Mouse (Mus musculus) heart, postnatal 0 days (tissue): ENCODE measurements around the gene Acot12. TPM values are rescaled to one million over a fixed set of nuclear protein-coding genes. Genes with fewer than 3 reads are reported as not detected.

ENCODE experiments used
- ATAC-seq: fragments of 200-750 bp; cut with Nextera tagmentation; 2 replicates; pipeline ENCODE4 v1.8.0; 2017; ENCODE audit warnings: low read depth, moderate number of reproducible peaks, moderate library complexity; ENCODE audit not compliant: insufficient read depth
- DNase-seq: peaks from one replicate; pipeline ENCODE4 v3.0.0-alpha.2; 2016; ENCODE audit warnings: low spot score
- H3K27ac ChIP-seq: fragments of 300-500 bp; sonication (generic); 2 replicates; pipeline ENCODE4 v1.5.1; 2014; ENCODE audit warnings: low read depth, mild to moderate bottlenecking
- H3K27me3 ChIP-seq: fragments of 300-500 bp; sonication (generic); 2 replicates; pipeline ENCODE4 v1.6.1; 2014; ENCODE audit warnings: low read length, mixed read lengths; ENCODE audit not compliant: control insufficient read depth, insufficient read depth
- H3K36me3 ChIP-seq: fragments of 300-500 bp; sonication (generic); replicated peaks from 2 replicates; pipeline ENCODE4 v1.6.1; 2014; ENCODE audit warnings: low read length, mixed read lengths; ENCODE audit not compliant: control insufficient read depth, insufficient read depth
- H3K4me1 ChIP-seq: fragments of 300-500 bp; sonication (generic); 2 replicates; pipeline ENCODE4 v1.6.1; 2014; ENCODE audit warnings: antibody characterized with exemption; ENCODE audit not compliant: control insufficient read depth, insufficient read depth
- H3K4me2 ChIP-seq: fragments of 300-500 bp; sonication (generic); 2 replicates; pipeline ENCODE4 v1.6.1; 2014; ENCODE audit warnings: low read depth, mild to moderate bottlenecking, low read length, moderate library complexity
- H3K4me3 ChIP-seq: fragments of 300-500 bp; sonication (generic); 2 replicates; pipeline ENCODE4 v1.5.1; 2014; ENCODE audit warnings: low read depth, low read length
- H3K9ac ChIP-seq: fragments of 300-500 bp; sonication (generic); replicated peaks from 2 replicates; pipeline ENCODE4 v1.6.1; 2014; ENCODE audit warnings: low read depth, low read length, mixed read lengths
- H3K9me3 ChIP-seq: fragments of 300-500 bp; sonication (generic); replicated peaks from 2 replicates; pipeline ENCODE4 v1.6.1; 2016; ENCODE audit warnings: low read length; ENCODE audit not compliant: control insufficient read depth
- CTCF ChIP-seq: IDR thresholded peaks from 2 replicates; pipeline ENCODE4 v1.5.1; 2016; ENCODE audit warnings: antibody characterized with exemption, control low read depth, low read depth
- EP300 ChIP-seq: IDR thresholded peaks from 2 replicates; pipeline ENCODE4 v1.6.1; 2016; ENCODE audit warnings: antibody characterized with exemption, low read depth
- WGBS: fragments of 180-500 bp; shearing (Covaris S2); extraction: QIAGEN DNeasy Blood & Tissue Kit; methylation state at CpG from one replicate; pipeline ENCODE4 v1.1.7; 2014; 5-methylcytosine and 5-hydroxymethylcytosine counted together
- polyA plus RNA-seq: library from polyadenylated mRNA; unstranded; fragments of >200 nt; fragmentation: Nextera tagmentation; extraction: Ambion mirVana; gene quantifications from 2 replicates; pipeline ENCODE4 v1.2.1, GENCODE M21; 2015
- total RNA-seq: library from RNA; depleted of rRNA; stranded (reverse); fragments of >200 nt; gene quantifications from 2 replicates; pipeline ENCODE4 v1.2.3, GENCODE M21; 2014; ENCODE audit warnings: low replicate concordance

The Acot12 gene
- total and polyA plus RNA-seq, 2 experiments from 2014 or later: 0.11 TPM; not detected in 1

DNA sequence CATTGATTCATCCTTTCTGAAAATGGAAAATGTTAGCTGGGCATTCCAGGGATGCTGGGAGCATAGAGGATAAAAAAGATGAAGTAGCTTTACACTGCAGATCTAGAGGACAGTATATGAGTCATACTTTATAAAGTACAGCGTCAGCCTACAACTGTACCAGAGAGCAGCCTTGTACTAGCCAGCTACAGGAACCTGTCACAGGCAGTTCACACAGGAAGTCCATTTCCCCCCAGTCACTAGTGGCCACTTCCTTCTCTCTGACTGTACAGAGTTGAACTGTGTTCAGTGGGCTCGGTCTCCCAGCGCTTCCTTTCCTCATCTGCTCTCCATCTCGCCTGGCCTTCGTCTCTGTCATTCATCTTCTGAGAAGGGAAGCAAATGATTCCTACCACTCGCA lies 39.0 kb upstream of the Acot12 start:
- Histone ChIP-seq H3K9ac (no peak overlapping the region), H3K27ac (no peak overlapping the region), H3K9me3 (no peaks in the 10 kb centered on the region), H3K4me2 (no peak overlapping the region), H3K36me3 (peaks cover 16% of the 10 kb centered on the region), H3K27me3 (no peaks in the 10 kb centered on the region), H3K4me1 (no peaks in the 10 kb centered on the region), H3K4me3 (no peak overlapping the region)
- 49% methylated on average over 6 of the region's 6 CpGs for WGBS
- DNase-seq (no peak), ATAC-seq (peak; percentile 51; the same call in 1 of the 2 replicates)
- TF ChIP-seq CTCF (no peak), EP300 (no peak)

DNA sequence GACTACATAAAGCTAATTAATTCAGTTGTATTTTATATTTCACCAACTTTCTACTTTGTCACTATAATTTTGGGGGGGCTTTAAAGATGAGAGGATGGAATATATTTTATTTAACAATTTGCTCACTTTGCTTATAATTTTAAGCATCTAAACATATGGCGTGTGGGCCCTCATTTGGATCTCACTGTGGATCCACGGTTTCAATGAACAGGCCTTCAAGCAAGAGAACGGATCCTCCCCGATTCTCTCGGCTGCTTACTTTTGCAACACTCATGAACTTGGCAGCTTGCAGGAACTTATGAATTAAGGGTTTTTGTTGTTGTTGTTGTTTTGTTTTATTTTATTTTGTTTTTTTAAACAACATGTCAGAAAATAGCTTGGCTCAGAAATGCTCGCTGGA lies 21.8 kb upstream of the Acot12 start:
- ATAC-seq: no peak
- Histone ChIP-seq H3K36me3 (no peaks in the 10 kb centered on the region), H3K4me3 (no peak overlapping the region), H3K27ac (no peak overlapping the region), H3K27me3 (no peaks in the 10 kb centered on the region), H3K9me3 (no peaks in the 10 kb centered on the region), H3K4me2 (no peak overlapping the region), H3K4me1 (no peaks in the 10 kb centered on the region), H3K9ac (no peak overlapping the region)
- WGBS: 90% methylated on average over 6 of the region's 6 CpGs
- no peak for DNase-seq
- TF ChIP-seq CTCF: no peak
- no peak for TF ChIP-seq EP300

DNA sequence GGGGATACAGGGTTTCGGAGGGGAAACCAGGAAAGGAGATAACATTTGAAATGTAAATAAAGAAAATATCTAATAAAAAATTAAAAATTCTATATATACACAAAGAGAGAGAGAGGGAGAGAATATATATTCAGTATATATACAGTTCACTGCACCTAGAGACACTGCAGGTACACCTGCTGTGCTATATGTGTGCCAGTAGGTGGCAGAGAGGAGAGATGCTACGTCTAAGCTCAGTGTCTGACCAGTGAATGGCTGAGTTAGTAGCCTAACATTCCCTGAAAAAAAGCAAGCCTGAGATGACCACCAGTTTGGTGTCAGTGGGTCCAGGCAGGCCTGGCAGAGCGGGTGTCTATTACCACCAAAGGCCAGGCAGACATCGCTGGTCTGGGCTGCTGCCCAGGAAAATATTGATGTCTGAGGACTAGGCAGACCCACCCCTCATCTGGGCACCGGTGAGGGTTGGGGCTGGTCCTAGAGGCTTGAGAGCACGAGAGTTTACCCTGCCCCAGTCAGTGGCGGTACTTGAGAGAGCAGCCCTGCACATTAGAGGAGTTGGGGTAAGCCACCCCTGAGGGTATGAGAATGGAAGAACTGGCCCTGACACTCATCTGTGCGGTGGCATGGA lies 18.1 kb upstream of the Acot12 start:
- Histone ChIP-seq H3K9me3 (no peaks in the 10 kb centered on the region), H3K4me1 (no peaks in the 10 kb centered on the region), H3K4me2 (no peak overlapping the region), H3K27ac (no peak overlapping the region), H3K27me3 (no peaks in the 10 kb centered on the region), H3K4me3 (no peak overlapping the region), H3K36me3 (no peaks in the 10 kb centered on the region), H3K9ac (no peak overlapping the region)
- 58% methylated on average over 8 of the region's 8 CpGs for WGBS
- TF ChIP-seq EP300 (no peak), CTCF (peak; percentile 42)
- no peak for DNase-seq
- no peak for ATAC-seq

DNA sequence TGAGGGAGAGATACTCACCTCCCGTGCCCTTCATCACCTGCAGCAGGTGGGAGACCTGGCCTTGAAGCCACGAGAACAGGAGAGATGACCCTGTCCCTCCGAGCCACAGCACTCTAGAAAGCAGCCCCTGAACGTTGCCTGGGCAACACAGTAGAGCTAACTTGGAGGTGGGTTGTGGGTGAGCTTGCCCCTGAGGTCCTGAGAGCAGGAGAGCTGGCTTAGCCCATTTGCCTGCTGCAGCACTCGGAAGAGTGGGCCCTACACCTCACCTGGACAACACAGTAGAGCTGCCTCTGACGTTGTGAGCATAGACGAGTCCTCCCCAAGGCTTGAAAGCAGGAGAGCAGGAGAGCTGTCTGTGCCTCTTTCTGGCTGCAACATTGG lies 17.6 kb upstream of the Acot12 start:
- WGBS: 76% methylated on average over 7 of the region's 7 CpGs
- H3K9me3 ChIP-seq: no peaks in the 10 kb centered on the region
- DNase-seq (no peak), ATAC-seq (no peak)
- H3K27me3 ChIP-seq: no peaks in the 10 kb centered on the region
- H3K4me3 ChIP-seq: no peak overlapping the region
- H3K4me2 ChIP-seq: no peak overlapping the region
- no peaks in the 10 kb centered on the region for H3K4me1 ChIP-seq
- no peak overlapping the region for H3K9ac ChIP-seq
- no peak overlapping the region for H3K27ac ChIP-seq
- TF ChIP-seq EP300 (no peak), CTCF (no peak)
- H3K36me3 ChIP-seq: no peaks in the 10 kb centered on the region

DNA sequence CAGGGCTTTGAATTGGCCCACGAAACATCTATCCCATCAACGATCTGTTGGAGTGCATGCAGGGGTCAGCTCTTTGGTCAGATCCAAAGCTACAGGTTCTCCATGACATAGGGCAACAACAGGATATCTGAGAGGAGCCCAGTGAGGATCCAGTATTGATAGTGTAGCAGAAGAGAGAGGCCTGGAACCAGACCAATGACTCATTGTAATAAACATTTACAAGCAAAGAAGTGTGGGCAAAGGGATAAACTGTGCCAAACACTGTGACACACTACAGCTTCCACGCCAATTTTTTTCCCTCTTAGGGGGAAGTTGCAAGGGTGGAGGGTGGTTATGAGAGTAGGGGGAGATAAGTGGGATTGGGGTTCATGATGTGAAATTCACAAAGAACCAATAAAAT lies 17.1 kb upstream of the Acot12 start:
- Histone ChIP-seq H3K9ac (no peak overlapping the region), H3K36me3 (no peaks in the 10 kb centered on the region), H3K4me2 (no peak overlapping the region), H3K4me1 (no peaks in the 10 kb centered on the region), H3K4me3 (no peak overlapping the region), H3K9me3 (no peaks in the 10 kb centered on the region), H3K27ac (no peak overlapping the region), H3K27me3 (no peaks in the 10 kb centered on the region)
- DNase-seq (no peak), ATAC-seq (no peak)
- 67% methylated on average over 3 of the region's 3 CpGs for WGBS
- TF ChIP-seq EP300 (no peak), CTCF (no peak)

DNA sequence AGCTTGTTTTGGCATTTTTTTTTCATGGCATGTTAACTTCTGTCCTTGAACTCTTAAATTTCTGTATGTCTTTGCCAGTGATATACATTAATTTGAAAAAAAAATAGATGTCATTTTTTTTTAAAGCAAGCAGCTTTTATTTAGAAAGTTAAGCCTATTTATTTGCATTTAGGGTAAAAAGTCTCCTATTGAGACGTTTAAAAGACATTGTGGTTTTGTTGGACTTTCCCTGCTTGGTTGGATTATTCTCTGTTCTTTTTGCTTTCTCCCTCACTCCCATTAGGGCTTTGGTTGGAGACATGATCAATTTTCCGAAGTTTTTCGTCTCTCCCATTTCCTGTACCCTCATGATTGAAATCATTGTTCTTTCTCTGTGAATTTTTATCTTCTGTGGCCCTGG lies 16.2 kb upstream of the Acot12 start:
- Histone ChIP-seq H3K4me3 (no peak overlapping the region), H3K36me3 (no peaks in the 10 kb centered on the region), H3K4me1 (no peaks in the 10 kb centered on the region), H3K27ac (no peak overlapping the region), H3K9me3 (no peaks in the 10 kb centered on the region), H3K4me2 (no peak overlapping the region), H3K27me3 (no peaks in the 10 kb centered on the region), H3K9ac (no peak overlapping the region)
- WGBS: 57% methylated on average over 3 of the region's 3 CpGs
- DNase-seq (no peak), ATAC-seq (no peak)
- no peak for TF ChIP-seq EP300
- TF ChIP-seq CTCF: no peak
